Mouse (Mus musculus) limb, embryonic 14.5 days (tissue): ENCODE measurements at regions not wholly inside any gene's neighbourhood (a gene's known extent, or its start where the extent isn't known, plus 50 kb on each side); places are given as distances from the start of the nearest gene placed in this dataset.

Experiments used
- ATAC-seq: fragments of 200-750 bp; cut with Nextera tagmentation; 2 replicates; pipeline ENCODE4 v1.8.0; 2017; ENCODE audit warnings: low read depth, moderate number of reproducible peaks, moderate TSS enrichment; ENCODE audit not compliant: low FRiP score
- DNase-seq: peaks from one replicate; pipeline ENCODE4 v3.0.0-alpha.2; 2015; ENCODE audit warnings: low spot score
- H3K27ac ChIP-seq: fragments of 300-500 bp; sonication (generic); replicated peaks from 2 replicates; pipeline ENCODE4 v1.5.1; 2014; ENCODE audit warnings: low read depth, mild to moderate bottlenecking, low read length, moderate library complexity, mixed read lengths
- H3K27me3 ChIP-seq: fragments of 300-500 bp; sonication (generic); 2 replicates; pipeline ENCODE4 v1.6.1; 2014; ENCODE audit warnings: low read length, mixed read lengths; ENCODE audit not compliant: control insufficient read depth, insufficient read depth
- H3K36me3 ChIP-seq: fragments of 300-500 bp; sonication (generic); 2 replicates; pipeline ENCODE4 v1.6.1; 2014; ENCODE audit warnings: mild to moderate bottlenecking, low read length, moderate library complexity, mixed read lengths; ENCODE audit not compliant: control insufficient read depth, insufficient read depth
- H3K4me1 ChIP-seq: fragments of 300-500 bp; sonication (generic); 2 replicates; pipeline ENCODE4 v1.6.1; 2014; ENCODE audit warnings: antibody characterized with exemption, low read length, mixed read lengths; ENCODE audit not compliant: control insufficient read depth, insufficient read depth
- H3K4me2 ChIP-seq: fragments of 300-500 bp; sonication (generic); replicated peaks from 2 replicates; pipeline ENCODE4 v1.6.1; 2014; ENCODE audit warnings: low read depth, mild to moderate bottlenecking, low read length, moderate library complexity; ENCODE audit not compliant: severe bottlenecking
- H3K4me3 ChIP-seq: fragments of 300-500 bp; sonication (generic); replicated peaks from 2 replicates; pipeline ENCODE4 v1.5.1; 2014; ENCODE audit warnings: low read length
- H3K9ac ChIP-seq: fragments of 300-500 bp; sonication (generic); 2 replicates; pipeline ENCODE4 v1.6.1; 2014; ENCODE audit warnings: mild to moderate bottlenecking, low read depth, low read length, moderate library complexity; ENCODE audit not compliant: severe bottlenecking
- H3K9me3 ChIP-seq: fragments of 300-500 bp; sonication (generic); 2 replicates; pipeline ENCODE4 v1.6.1; 2016; ENCODE audit warnings: low read length; ENCODE audit not compliant: control insufficient read depth
- POLR2A ChIP-seq: fragments of 200-500 bp; IDR thresholded peaks from 2 replicates; pipeline ENCODE4 v1.8.0; 2012; ENCODE audit warnings: inconsistent platforms, mild to moderate bottlenecking, moderate library complexity, borderline replicate concordance; ENCODE audit not compliant: insufficient read depth, insufficient read length; ENCODE audit errors: extremely low read depth
- WGBS: fragments of 180-500 bp; shearing (Covaris S2); extraction: QIAGEN DNeasy Blood & Tissue Kit; methylation state at CpG from one replicate; pipeline ENCODE4 v1.1.7; 2014; 5-methylcytosine and 5-hydroxymethylcytosine counted together

DNA sequence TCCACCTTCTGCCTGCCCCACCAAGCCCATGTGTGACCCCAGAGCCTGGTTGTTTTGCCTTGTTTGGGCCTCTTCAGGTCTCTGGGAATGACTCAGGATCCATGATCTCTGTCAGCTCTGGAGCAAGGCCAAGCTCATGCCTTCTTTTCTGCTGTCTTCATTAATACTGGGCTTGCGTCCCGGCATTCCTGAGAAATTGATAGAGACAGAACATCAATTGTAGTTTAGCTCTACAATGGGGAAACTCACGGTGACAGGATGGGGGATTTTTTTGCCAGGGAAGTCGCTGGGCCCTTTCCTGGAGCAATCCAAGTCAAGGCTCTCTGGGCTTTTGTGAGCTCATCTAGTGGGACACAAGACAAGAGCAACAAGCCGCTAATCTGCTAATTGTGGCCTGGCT is 129.0 kb downstream of the Ttc32 start:
- no peak overlapping the region for H3K4me3 ChIP-seq
- H3K27me3 ChIP-seq: no peaks in the 10 kb centered on the region
- H3K27ac ChIP-seq: no peak overlapping the region
- no peak for DNase-seq
- no peak for ATAC-seq
- no peak overlapping the region for H3K9ac ChIP-seq
- 77% methylated on average over 5 of the region's 5 CpGs for WGBS
- TF ChIP-seq POLR2A: no peak
- H3K36me3 ChIP-seq: no peaks in the 10 kb centered on the region
- H3K4me1 ChIP-seq: no peaks in the 10 kb centered on the region
- no peaks in the 10 kb centered on the region for H3K9me3 ChIP-seq
- H3K4me2 ChIP-seq: no peak overlapping the region

GRCm38 (mm10) chr12:9165367-9165940 is 135.7 kb downstream of the Ttc32 start:
- Histone ChIP-seq H3K4me1 (peaks cover 7% of the 10 kb centered on the region; the same call in 1 of the 2 replicates), H3K27me3 (no peaks in the 10 kb centered on the region), H3K4me3 (no peak overlapping the region), H3K9me3 (no peaks in the 10 kb centered on the region), H3K9ac (no peak overlapping the region), H3K27ac (no peak overlapping the region), H3K36me3 (no peaks in the 10 kb centered on the region), H3K4me2 (no peak overlapping the region)
- no peak for ATAC-seq
- DNase-seq: no peak
- TF ChIP-seq POLR2A: no peak
- WGBS: 88% methylated on average over 4 of the region's 4 CpGs

DNA sequence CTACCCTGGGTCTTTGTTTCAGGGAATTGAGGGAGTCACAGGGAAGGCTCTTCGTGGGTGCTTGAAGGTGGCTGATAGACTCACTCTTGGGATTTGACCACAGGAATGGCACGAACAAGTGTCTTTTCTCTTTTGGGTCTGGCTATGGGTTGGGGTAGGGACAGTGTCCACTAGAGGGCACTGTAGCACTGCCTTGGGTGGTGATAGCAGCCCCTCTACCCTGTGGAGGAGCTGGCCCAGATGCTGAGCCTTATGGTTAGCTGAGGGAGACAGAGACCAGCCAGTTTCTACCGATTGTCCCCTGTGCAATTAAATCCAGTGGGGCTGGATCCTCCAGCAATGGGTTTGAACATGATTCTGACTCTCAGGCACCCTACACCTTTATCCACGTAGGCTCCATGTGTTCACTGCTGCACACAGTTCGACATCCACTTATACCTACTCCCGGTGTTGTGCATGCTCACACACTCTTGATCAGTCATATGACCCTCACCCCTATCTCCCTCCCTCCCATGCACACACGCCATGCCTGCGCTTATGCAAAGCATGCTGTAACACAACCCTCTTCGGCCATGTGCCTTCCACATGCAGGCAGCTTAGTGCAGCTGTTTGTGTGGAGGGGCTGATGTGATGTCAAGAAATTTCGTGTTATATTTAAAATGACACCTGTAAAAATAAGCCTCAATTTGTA is 136.6 kb downstream of the Ttc32 start:
- Histone ChIP-seq H3K4me3 (no peak overlapping the region), H3K36me3 (no peaks in the 10 kb centered on the region), H3K9me3 (no peaks in the 10 kb centered on the region), H3K4me1 (peaks cover 7% of the 10 kb centered on the region; the same call in 1 of the 2 replicates), H3K27ac (no peak overlapping the region), H3K9ac (no peak overlapping the region), H3K4me2 (no peak overlapping the region), H3K27me3 (no peaks in the 10 kb centered on the region)
- TF ChIP-seq POLR2A: no peak
- 21% methylated on average over 10 of the region's 10 CpGs for WGBS
- ATAC-seq: peak; percentile 91
- DNase-seq: peak; percentile 90

GRCm38 (mm10) chr12:9169008-9169407 is 139.2 kb downstream of the Ttc32 start:
- no peaks in the 10 kb centered on the region for H3K27me3 ChIP-seq
- no peak overlapping the region for H3K9ac ChIP-seq
- H3K4me3 ChIP-seq: no peak overlapping the region
- WGBS: 69% methylated on average over 3 of the region's 3 CpGs
- no peak overlapping the region for H3K27ac ChIP-seq
- no peak for DNase-seq
- no peaks in the 10 kb centered on the region for H3K36me3 ChIP-seq
- TF ChIP-seq POLR2A: no peak
- no peaks in the 10 kb centered on the region for H3K9me3 ChIP-seq
- H3K4me1 ChIP-seq: peaks cover 7% of the 10 kb centered on the region; the same call in 1 of the 2 replicates
- no peak for ATAC-seq
- no peak overlapping the region for H3K4me2 ChIP-seq

GRCm38 (mm10) chr12:9173680-9174079 is 143.9 kb downstream of the Ttc32 start:
- H3K4me1 ChIP-seq: no peaks in the 10 kb centered on the region
- H3K27me3 ChIP-seq: no peaks in the 10 kb centered on the region
- H3K4me3 ChIP-seq: no peak overlapping the region
- no peak overlapping the region for H3K9ac ChIP-seq
- no peak overlapping the region for H3K27ac ChIP-seq
- no peaks in the 10 kb centered on the region for H3K36me3 ChIP-seq
- ATAC-seq: no peak
- no peak overlapping the region for H3K4me2 ChIP-seq
- no peak for TF ChIP-seq POLR2A
- no peaks in the 10 kb centered on the region for H3K9me3 ChIP-seq
- WGBS: 13% methylated on average over 1 of the region's 1 CpGs
- no peak for DNase-seq

DNA sequence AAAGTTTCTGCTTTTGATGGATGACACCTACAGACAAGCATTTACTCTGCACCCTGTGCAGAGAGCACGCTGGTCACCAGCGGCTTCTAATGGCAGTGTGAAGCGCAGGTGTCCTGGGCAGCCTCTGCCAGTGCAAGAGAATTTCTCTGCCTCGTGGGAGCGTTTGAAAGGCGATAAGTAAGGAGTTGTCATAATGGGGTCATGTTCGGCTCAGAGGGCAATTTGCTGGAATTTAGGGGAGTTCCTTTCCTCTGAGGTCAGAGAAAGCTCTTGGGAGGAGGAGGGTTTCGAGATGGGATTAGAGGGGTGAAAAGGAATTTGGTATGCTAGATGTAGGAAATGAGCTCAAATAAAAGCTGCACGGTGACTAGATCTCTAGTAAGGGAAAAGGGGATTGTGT is 144.5 kb downstream of the Ttc32 start:
- no peak for TF ChIP-seq POLR2A
- Histone ChIP-seq H3K36me3 (no peaks in the 10 kb centered on the region), H3K9ac (no peak overlapping the region), H3K4me3 (no peak overlapping the region), H3K27ac (no peak overlapping the region), H3K27me3 (no peaks in the 10 kb centered on the region), H3K9me3 (no peaks in the 10 kb centered on the region), H3K4me2 (no peak overlapping the region), H3K4me1 (peaks cover 4% of the 10 kb centered on the region; the same call in 1 of the 2 replicates)
- 36% methylated on average over 9 of the region's 9 CpGs for WGBS
- ATAC-seq: peak; percentile 21; the same call in 1 of the 2 replicates
- DNase-seq: no peak
